Mouse (Mus musculus) heart, embryonic 12.5 days (tissue): ENCODE data around the gene Elmo2. TPM values are rescaled to one million over a fixed set of nuclear protein-coding genes. Genes with fewer than 3 reads are reported as not detected.

ENCODE experiments used
- ATAC-seq: fragments of 200-750 bp; cut with Nextera tagmentation; 2 replicates; pipeline ENCODE4 v1.8.0; 2017; ENCODE audit warnings: moderate TSS enrichment, moderate library complexity; ENCODE audit not compliant: insufficient number of reproducible peaks, low FRiP score
- H3K27ac ChIP-seq: fragments of 300-500 bp; sonication (generic); 2 replicates; pipeline ENCODE4 v1.5.1; 2016; ENCODE audit warnings: mild to moderate bottlenecking, moderate library complexity; ENCODE audit not compliant: poor library complexity, severe bottlenecking
- H3K27me3 ChIP-seq: fragments of 300-500 bp; sonication (generic); replicated peaks from 2 replicates; pipeline ENCODE4 v1.6.1; 2016; ENCODE audit warnings: mild to moderate bottlenecking, moderate library complexity
- H3K36me3 ChIP-seq: fragments of 300-500 bp; sonication (generic); 2 replicates; pipeline ENCODE4 v1.6.1; 2016; ENCODE audit warnings: mild to moderate bottlenecking, moderate library complexity
- H3K4me1 ChIP-seq: fragments of 300-500 bp; sonication (generic); replicated peaks from 2 replicates; pipeline ENCODE4 v1.6.1; 2016; ENCODE audit warnings: mild to moderate bottlenecking
- H3K4me2 ChIP-seq: fragments of 300-500 bp; sonication (generic); 2 replicates; pipeline ENCODE4 v1.6.1; 2016; ENCODE audit warnings: mild to moderate bottlenecking, moderate library complexity
- H3K4me3 ChIP-seq: fragments of 300-500 bp; sonication (generic); 2 replicates; pipeline ENCODE4 v1.5.1; 2016; ENCODE audit warnings: mild to moderate bottlenecking
- H3K9ac ChIP-seq: fragments of 300-500 bp; sonication (generic); 2 replicates; pipeline ENCODE4 v1.6.1; 2016; ENCODE audit warnings: mild to moderate bottlenecking, moderate library complexity
- H3K9me3 ChIP-seq: fragments of 300-500 bp; sonication (generic); replicated peaks from 2 replicates; pipeline ENCODE4 v1.6.1; 2016; ENCODE audit warnings: mild to moderate bottlenecking, moderate library complexity
- WGBS: fragments of 180-500 bp; shearing (Covaris S2); methylation state at CpG from one replicate; pipeline ENCODE4 v1.1.7; 2016; 5-methylcytosine and 5-hydroxymethylcytosine counted together
- polyA plus RNA-seq: library from polyadenylated mRNA; unstranded; fragments of >200 nt; fragmentation: Nextera tagmentation; extraction: Ambion mirVana; gene quantifications from 2 replicates; pipeline ENCODE4 v1.2.1, GENCODE M21; 2016

Gene Elmo2
- polyA plus RNA-seq, 1 experiment from 2014 or later = 47.1 TPM

DNA sequence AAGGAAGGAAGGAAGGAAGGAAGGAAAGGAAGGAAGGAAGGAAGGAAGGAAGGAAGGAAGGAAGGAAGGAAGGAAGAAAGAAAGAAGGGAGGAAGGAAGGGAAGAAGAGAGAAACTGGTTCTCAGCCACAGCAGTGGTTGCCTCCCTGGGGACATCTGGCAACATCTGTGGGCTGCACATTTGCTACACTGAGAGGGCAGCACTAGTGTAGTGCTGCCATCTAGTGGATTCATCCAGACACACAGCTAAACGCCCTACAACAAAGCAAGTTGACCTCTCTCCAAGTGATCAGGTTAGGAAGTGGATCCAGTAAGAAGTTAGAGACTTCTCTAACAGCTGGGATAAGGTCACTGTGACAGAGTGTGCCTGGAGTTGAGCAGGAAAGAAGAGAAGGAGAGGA lies 34.6 kb upstream of the Elmo2 start:
- WGBS = 0% methylated on average over 1 of the region's 1 CpGs
- no peak for ATAC-seq

DNA sequence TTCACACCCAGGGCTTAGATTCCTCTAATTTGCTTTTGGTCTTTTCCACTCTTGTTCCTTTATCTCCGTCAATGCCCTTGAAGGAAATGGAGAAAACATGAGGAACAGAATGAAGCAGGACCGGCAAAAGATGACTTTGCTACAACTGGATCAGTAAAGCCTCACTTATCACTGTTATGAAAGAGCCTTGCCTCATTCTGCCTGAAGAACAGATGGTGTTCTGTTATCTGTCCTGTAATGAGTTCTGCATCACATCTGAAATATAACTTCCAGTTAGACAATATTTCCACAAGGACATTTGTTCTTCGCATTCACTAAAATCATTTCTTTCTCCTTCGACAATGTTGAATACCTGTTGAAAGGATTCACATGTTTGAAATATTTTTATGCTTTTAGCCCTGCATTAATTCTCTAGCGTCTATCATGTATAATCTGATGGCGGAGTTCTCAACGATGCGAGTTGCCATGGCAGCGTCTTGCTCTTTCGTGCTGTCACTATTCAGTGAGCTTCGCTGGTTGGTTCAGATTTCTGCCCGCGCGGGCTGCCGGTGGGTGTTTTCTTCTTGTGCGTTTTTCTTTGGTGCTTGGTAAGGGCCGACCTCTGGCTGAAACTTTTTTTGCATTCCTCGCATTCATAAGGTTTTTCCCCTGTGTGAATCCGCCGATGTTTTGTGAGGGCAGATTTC lies 25.7 kb upstream of the Elmo2 start:
- Histone ChIP-seq H3K27ac (no peak overlapping the region), H3K27me3 (0 out of 2 replicates have a peak, but pooled peaks cover 3% of the 10 kb centered on the region), H3K4me2 (no peak overlapping the region), H3K9ac (no peak overlapping the region), H3K36me3 (no peaks in the 10 kb centered on the region), H3K4me1 (no peaks in the 10 kb centered on the region), H3K4me3 (no peak overlapping the region), H3K9me3 (peaks cover 41% of the 10 kb centered on the region)
- 84% methylated on average over 20 of the region's 20 CpGs for WGBS
- ATAC-seq = no peak

More for the DNA sequence above, 34.6 kb upstream of the Elmo2 start:
- Histone ChIP-seq H3K4me3 (no peak overlapping the region), H3K4me1 (peaks cover 5% of the 10 kb centered on the region; the same call in 1 of the 2 replicates), H3K27ac (no peak overlapping the region), H3K9me3 (peaks cover under 1% of the 10 kb centered on the region; the same call in 1 of the 2 replicates), H3K36me3 (no peaks in the 10 kb centered on the region), H3K9ac (no peak overlapping the region), H3K27me3 (peaks cover 35% of the 10 kb centered on the region), H3K4me2 (no peak overlapping the region)

DNA sequence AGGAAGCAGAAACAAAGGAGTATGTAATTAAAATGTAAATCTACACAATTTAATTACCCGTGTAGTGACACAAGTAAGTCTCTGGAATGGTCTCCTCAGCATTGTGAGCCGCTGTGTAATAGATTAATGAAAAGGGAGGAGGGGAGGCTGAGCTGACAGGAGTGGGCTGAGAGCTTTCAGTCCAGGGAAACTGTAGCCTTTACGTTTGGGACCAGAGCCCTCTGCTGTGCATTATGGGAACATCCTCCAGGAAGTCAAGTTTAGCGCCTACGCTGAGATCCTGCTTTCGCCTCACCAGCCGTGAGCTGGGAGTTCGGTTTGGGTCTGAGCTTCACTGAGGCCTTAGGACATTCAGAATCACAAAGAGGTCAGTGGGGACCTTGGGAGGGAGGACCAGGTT lies 23.2 kb upstream of the Elmo2 start:
- H3K9me3 ChIP-seq = peaks cover 38% of the 10 kb centered on the region
- no peaks in the 10 kb centered on the region for H3K36me3 ChIP-seq
- no peak for ATAC-seq
- no peak overlapping the region for H3K27ac ChIP-seq
- no peaks in the 10 kb centered on the region for H3K4me1 ChIP-seq
- H3K4me3 ChIP-seq = no peak overlapping the region
- H3K27me3 ChIP-seq = peaks cover 3% of the 10 kb centered on the region; the same call in 1 of the 2 replicates
- WGBS = 21% methylated on average over 8 of the region's 8 CpGs
- no peak overlapping the region for H3K9ac ChIP-seq
- no peak overlapping the region for H3K4me2 ChIP-seq

DNA sequence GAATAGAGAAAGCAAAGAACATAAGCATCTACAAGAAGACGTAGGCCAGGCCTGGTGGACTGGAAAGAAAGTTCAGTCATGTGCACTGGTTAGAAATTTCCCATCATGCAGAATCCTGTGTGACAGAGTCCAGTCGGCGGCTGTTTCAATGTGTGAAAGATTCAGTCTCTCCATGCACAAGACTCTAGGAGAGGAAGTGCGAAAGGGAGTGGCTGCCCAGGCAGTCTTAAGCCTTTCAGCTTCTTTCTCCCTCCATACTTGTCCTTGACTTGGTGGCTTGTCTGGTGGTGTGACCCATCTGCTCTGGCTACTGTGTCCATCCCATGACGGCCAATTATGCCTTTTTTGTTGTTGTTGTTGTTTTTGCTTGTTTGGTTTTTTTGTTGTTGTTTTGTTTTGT lies 19.9 kb upstream of the Elmo2 start:
- no peak for ATAC-seq
- Histone ChIP-seq H3K4me3 (no peak overlapping the region), H3K4me1 (no peaks in the 10 kb centered on the region), H3K27ac (no peak overlapping the region), H3K27me3 (peaks cover 7% of the 10 kb centered on the region; the same call in 1 of the 2 replicates), H3K9me3 (peaks cover 10% of the 10 kb centered on the region; the same call in 1 of the 2 replicates), H3K9ac (no peak overlapping the region), H3K36me3 (no peaks in the 10 kb centered on the region), H3K4me2 (no peak overlapping the region)
- 87% methylated on average over 5 of the region's 5 CpGs for WGBS

DNA sequence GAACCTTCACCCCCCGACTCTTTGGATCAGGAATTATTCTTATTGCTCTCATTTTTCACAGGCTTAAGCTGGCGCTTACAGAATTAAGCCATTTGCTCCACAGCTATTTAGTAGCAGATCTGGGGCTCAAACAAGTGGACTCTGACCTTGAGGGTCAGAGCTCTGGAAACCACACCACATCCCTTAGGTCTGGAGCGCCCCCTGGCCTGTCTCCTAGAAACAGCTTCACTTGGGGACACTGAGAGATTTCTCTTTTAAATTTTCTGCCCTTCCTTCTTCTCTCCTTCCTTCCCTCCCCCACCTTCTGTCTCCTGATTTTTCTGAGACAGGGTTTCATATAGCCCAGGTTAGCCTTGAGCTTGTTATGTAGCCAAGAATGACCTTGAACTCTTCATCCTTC lies 10.9 kb upstream of the Elmo2 start:
- Histone ChIP-seq H3K4me1 (no peaks in the 10 kb centered on the region), H3K9ac (no peak overlapping the region), H3K9me3 (no peaks in the 10 kb centered on the region), H3K36me3 (no peaks in the 10 kb centered on the region), H3K27me3 (peaks cover 18% of the 10 kb centered on the region; the same call in 1 of the 2 replicates), H3K4me3 (no peak overlapping the region), H3K4me2 (no peak overlapping the region), H3K27ac (no peak overlapping the region)
- no peak for ATAC-seq
- 24% methylated on average over 3 of the region's 3 CpGs for WGBS

DNA sequence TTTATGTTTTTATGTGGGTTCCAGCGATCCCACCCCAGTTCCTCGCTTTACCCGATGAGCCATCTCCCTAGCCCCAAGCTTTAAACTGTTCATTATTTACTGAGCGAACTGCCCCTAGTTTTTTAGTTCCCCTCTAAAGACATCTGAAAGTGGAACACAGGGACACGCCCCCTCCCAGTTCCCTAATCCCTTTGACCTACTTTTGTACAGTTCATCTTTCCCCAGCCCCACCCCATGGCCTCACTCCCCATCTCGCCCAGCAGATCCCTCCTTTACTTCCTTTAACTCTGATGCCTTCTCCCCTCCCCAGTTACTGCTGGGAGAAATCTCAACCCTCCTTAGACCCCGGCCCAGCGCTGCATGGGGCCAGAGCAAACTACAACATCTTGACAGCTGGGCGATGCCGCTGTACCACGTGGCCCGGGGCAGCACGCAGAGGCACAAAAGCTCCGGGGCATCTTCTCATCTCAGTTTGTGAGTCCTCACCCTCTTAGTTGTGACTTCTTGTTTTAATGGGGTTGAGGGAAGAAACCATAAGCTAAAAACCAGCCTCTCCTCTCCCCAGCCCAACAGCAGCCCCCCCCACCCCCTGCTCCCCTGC lies 6.4 kb upstream of the Elmo2 start:
- 49% methylated on average over 14 of the region's 14 CpGs for WGBS
- Histone ChIP-seq H3K4me2 (no peak overlapping the region), H3K36me3 (no peaks in the 10 kb centered on the region), H3K4me3 (no peak overlapping the region), H3K9ac (no peak overlapping the region), H3K27ac (no peak overlapping the region), H3K4me1 (no peaks in the 10 kb centered on the region), H3K27me3 (0 out of 2 replicates have a peak, but pooled peaks cover 2% of the 10 kb centered on the region), H3K9me3 (no peaks in the 10 kb centered on the region)
- no peak for ATAC-seq

DNA sequence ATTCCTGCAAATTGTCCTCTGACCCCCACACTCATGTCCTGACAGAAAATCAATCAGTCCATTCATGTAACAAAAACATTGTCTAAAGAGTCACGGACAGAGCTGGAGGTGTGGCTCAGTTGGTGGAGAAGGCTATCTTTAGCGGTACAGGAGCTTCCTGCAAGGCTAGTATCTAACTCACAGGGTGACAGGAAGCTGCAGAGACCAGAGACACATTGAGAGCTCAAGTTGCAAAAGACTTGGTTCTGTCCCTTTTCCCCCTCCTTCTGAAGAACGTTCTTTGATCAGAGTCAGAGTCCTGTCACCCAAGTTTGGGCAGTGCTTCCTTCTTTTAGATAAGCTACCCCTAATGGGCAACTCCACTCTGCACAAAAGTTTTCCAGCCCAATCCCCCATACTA lies 3.4 kb upstream of the Elmo2 start:
- Histone ChIP-seq H3K9me3 (no peaks in the 10 kb centered on the region), H3K4me3 (no peak overlapping the region), H3K4me2 (no peak overlapping the region), H3K36me3 (no peaks in the 10 kb centered on the region), H3K27ac (no peak overlapping the region), H3K4me1 (peaks cover 19% of the 10 kb centered on the region), H3K27me3 (no peaks in the 10 kb centered on the region), H3K9ac (no peak overlapping the region)
- WGBS = 6% methylated on average over 3 of the region's 3 CpGs
- ATAC-seq = no peak

DNA sequence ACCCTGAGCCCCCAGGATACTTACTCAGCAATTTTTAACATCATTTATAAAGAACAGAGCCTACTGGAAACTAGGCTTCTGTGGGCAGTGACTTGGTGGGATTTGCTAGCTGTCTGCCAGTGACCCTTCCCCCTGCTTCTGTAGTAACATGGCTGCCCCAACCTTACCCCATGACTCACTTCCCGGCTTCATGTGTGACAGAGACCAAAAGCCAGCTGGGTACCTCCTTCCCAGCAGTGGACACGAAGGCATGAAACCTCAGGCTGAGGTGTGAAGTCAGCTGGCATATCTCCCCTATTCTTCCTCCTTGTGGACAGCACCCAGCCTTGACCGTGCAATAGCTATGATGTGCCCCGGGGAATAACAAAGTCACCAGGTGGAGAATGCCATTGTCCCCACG lies 2.5 kb upstream of the Elmo2 start:
- Histone ChIP-seq H3K4me2 (no peak overlapping the region), H3K4me3 (no peak overlapping the region), H3K9ac (no peak overlapping the region), H3K36me3 (no peaks in the 10 kb centered on the region), H3K27me3 (no peaks in the 10 kb centered on the region), H3K27ac (no peak overlapping the region), H3K9me3 (no peaks in the 10 kb centered on the region), H3K4me1 (peaks cover 28% of the 10 kb centered on the region)
- WGBS = 72% methylated on average over 5 of the region's 5 CpGs
- no peak for ATAC-seq

DNA sequence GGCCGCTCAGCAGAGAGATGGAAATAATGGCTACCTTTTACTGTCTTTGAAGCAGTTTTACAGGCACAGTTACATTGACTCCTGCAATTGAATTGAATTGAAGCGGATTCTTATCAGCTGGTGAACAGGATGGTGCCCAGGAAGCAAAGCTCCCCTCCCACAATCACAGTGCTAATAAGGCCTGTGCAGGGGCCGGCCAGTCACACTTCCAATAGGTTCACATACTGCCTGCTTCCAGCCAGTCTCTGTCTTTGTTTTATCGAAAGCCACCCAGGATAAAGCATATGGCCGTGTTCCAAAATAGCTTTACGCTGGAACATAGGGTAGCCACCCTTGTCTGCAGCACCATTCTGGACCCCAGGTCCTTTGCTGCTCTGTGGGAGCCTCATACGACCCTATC lies 1.1 kb upstream of the Elmo2 start:
- Histone ChIP-seq H3K4me1 (peaks cover 32% of the 10 kb centered on the region), H3K27me3 (no peaks in the 10 kb centered on the region), H3K27ac (no peak overlapping the region), H3K9me3 (no peaks in the 10 kb centered on the region), H3K9ac (peak overlapping the region; percentile 63; the same call in 1 of the 2 replicates), H3K4me3 (peak overlapping the region; percentile 98; the same call in 1 of the 2 replicates), H3K36me3 (no peaks in the 10 kb centered on the region), H3K4me2 (peak overlapping the region; percentile 94)
- 37% methylated on average over 7 of the region's 7 CpGs for WGBS
- no peak for ATAC-seq

DNA sequence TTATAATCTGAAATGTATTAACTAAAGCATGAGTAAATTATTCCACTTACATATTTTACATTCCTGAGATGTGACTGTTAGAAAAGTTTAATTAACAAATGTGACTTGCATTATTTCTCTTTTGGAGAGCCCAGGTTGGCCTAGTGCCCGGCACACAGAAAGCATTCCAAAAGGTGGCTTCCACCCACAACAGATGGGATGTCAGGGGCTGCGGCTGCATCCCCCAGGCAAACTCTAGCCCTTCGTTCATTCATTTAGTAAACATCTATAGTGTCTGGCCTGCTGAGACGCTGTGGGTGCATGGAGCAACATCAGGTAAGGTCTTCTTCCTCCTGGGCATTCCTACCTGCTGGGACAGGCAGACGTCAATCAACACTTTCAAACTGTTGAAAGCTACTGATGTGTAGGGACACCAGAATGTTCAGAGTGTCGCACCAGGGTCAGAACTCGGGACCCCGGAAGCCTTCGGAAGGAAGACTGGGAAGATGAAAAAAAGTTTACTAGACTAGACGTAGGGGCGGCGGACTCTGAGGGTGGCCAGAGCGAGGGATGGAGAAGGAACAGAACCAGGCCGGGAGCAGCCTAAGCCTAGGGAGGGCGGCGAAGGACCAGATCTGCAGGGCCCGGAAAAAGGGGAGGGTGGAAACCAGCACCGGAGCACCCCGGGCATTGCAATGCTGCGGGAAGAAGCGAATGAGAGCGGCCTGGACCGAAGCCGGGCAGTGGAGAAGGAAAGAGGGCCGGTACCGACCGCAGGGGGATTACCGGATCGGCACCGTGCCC lies 567 bp downstream of the Elmo2 start:
- Histone ChIP-seq H3K9me3 (no peaks in the 10 kb centered on the region), H3K4me3 (peak overlapping the region; percentile 98), H3K27me3 (no peaks in the 10 kb centered on the region), H3K9ac (peak overlapping the region; percentile 97), H3K27ac (peak overlapping the region; percentile 55), H3K4me2 (peak overlapping the region; percentile 94), H3K36me3 (no peaks in the 10 kb centered on the region), H3K4me1 (peaks cover 47% of the 10 kb centered on the region)
- WGBS = 1% methylated on average over 30 of the region's 30 CpGs
- peak; percentile 34 for ATAC-seq

DNA sequence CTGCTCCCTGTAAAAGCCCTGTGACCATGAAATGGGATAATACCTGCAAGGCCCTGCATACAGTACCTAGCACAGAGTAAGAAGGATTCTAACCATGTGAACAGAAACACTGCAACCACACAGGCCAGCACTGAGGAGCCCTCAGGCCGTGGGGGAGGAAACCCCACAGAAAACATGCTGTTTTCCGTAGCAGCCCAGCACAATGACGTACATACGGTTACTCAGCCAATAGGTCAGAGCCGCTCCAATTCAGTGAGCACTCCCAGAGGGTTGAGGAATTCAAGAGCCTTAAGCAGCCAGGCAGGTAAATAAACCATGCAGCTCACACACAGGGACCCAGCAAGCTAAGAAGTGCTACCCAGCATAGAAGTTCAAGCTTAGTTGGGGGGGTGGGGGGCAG lies 2.4 kb downstream of the Elmo2 start:
- H3K4me2 ChIP-seq = no peak overlapping the region
- no peaks in the 10 kb centered on the region for H3K27me3 ChIP-seq
- no peak for ATAC-seq
- H3K4me3 ChIP-seq = no peak overlapping the region
- 75% methylated on average over 5 of the region's 5 CpGs for WGBS
- H3K4me1 ChIP-seq = peaks cover 65% of the 10 kb centered on the region
- H3K9ac ChIP-seq = no peak overlapping the region
- no peaks in the 10 kb centered on the region for H3K9me3 ChIP-seq
- no peaks in the 10 kb centered on the region for H3K36me3 ChIP-seq
- no peak overlapping the region for H3K27ac ChIP-seq
